Mouse (Mus musculus) testis, adult 2 months (tissue): ENCODE data around the gene Usp20. TPM values are rescaled to one million over a fixed set of nuclear protein-coding genes. Genes with fewer than 3 reads are reported as not detected.
"Not testable (repeated sequence)": the region's sequence is repeated elsewhere in the genome, so short reads cannot be mapped to it uniquely, and the experiment has no call there.

Experiments used
- H3K27ac ChIP-seq: fragments of 200-500 bp; 2 replicates; pipeline ENCODE4 v1.5.1; 2012; ENCODE audit warnings: low read depth, low read length; ENCODE audit not compliant: control insufficient read depth, insufficient read depth
- H3K27me3 ChIP-seq: fragments of 200-500 bp; 2 replicates; pipeline ENCODE4 v1.6.1; 2012; ENCODE audit warnings: mild to moderate bottlenecking, low read length, moderate library complexity; ENCODE audit not compliant: control insufficient read depth, insufficient read depth
- H3K36me3 ChIP-seq: fragments of 200-500 bp; 2 replicates; pipeline ENCODE4 v1.6.1; 2012; ENCODE audit warnings: mild to moderate bottlenecking, low read length; ENCODE audit not compliant: control insufficient read depth, insufficient read depth
- H3K4me1 ChIP-seq: fragments of 200-500 bp; 2 replicates; pipeline ENCODE4 v1.6.1; 2012; ENCODE audit warnings: low read length; ENCODE audit not compliant: control insufficient read depth, insufficient read depth
- H3K4me3 ChIP-seq: fragments of 200-500 bp; 2 replicates; pipeline ENCODE4 v1.5.1; 2012; ENCODE audit warnings: low read depth, mild to moderate bottlenecking, low read length, moderate library complexity, mixed read lengths; ENCODE audit not compliant: control insufficient read depth
- CTCF ChIP-seq: fragments of 200-500 bp; IDR thresholded peaks from 2 replicates; pipeline ENCODE4 v1.5.1; 2012; ENCODE audit warnings: low read depth, mild to moderate bottlenecking, inconsistent platforms, low read length, moderate library complexity; ENCODE audit not compliant: control insufficient read depth, insufficient read depth, insufficient replicate concordance
- POLR2A ChIP-seq: fragments of 200-500 bp; IDR thresholded peaks from 2 replicates; pipeline ENCODE4 v1.6.1; 2012; ENCODE audit warnings: low read depth, mild to moderate bottlenecking, inconsistent platforms, low read length, moderate library complexity; ENCODE audit not compliant: control insufficient read depth
- polyA plus RNA-seq: library from polyadenylated mRNA; depleted of rRNA; stranded (reverse); fragments of >200 nt; gene quantifications from 2 replicates; pipeline ENCODE4 v1.2.3, GENCODE M21; 2012; rRNA removed

Gene Usp20
- 68.1 and 76.9 TPM in 2 replicates for polyA plus RNA-seq

- Histone ChIP-seq H3K27ac (peak within 1 kb of the TSS; percentile 83), H3K27me3 (no peaks in the 10 kb centered on the region), H3K4me1 (peaks cover 14% of the 10 kb centered on the region), H3K36me3 (no peaks in the 10 kb centered on the region), H3K4me3 (peak within 1 kb of the TSS; percentile 97)
- TF ChIP-seq POLR2A (peak; percentile 62), CTCF (no peak)
Measured at GRCm38 (mm10) chr2:30981790-30982513, at the start of gene Usp20, which contains the start of gene BC005624. TSS of gene Usp20 (plus strand) at chr2:30982279. TSS of gene BC005624 (minus strand) at chr2:30982201.

GRCm38 (mm10) chr2:30933032-30933431 lies 49.0 kb upstream of the Usp20 start:
- H3K4me1 ChIP-seq: peaks cover 6% of the 10 kb centered on the region
- H3K27ac ChIP-seq: no peak overlapping the region
- TF ChIP-seq POLR2A: no peak
- no peak for TF ChIP-seq CTCF
- no peaks in the 10 kb centered on the region for H3K27me3 ChIP-seq
- H3K4me3 ChIP-seq: no peak overlapping the region
- no peaks in the 10 kb centered on the region for H3K36me3 ChIP-seq

GRCm38 (mm10) chr2:30933917-30934450 lies 48.1 kb upstream of the Usp20 start:
- peaks cover 6% of the 10 kb centered on the region for H3K4me1 ChIP-seq
- no peak overlapping the region for H3K27ac ChIP-seq

DNA sequence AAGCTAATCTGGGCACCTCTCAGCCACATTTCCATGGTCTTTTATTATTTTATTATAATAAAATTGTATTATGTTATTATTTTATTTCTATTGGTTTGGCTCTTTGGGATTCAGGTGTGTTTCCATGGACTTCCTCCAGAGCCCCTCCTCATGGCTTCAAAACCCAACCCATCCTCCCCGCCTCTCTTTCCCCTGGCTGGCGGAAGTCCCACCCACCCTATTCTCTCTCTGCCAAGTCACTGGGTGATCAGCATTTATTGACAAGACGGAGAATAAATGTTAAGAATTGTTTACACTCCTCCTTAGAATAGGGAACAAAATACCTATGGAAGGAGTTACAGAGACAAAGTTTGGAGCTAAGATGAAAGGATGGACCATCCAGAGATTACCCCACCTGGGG lies 45.3 kb upstream of the Usp20 start:
- Histone ChIP-seq H3K4me1 (no peaks in the 10 kb centered on the region), H3K36me3 (no peaks in the 10 kb centered on the region), H3K27me3 (no peaks in the 10 kb centered on the region), H3K4me3 (no peak overlapping the region), H3K27ac (no peak overlapping the region)
- TF ChIP-seq POLR2A: no peak

More at GRCm38 (mm10) chr2:30933917-30934450, 48.1 kb upstream of the Usp20 start:
- H3K27me3 ChIP-seq: no peaks in the 10 kb centered on the region
- H3K36me3 ChIP-seq: no peaks in the 10 kb centered on the region
- TF ChIP-seq POLR2A: no peak
- peak; percentile 84; the same call in 1 of the 2 replicates for TF ChIP-seq CTCF
- H3K4me3 ChIP-seq: no peak overlapping the region

DNA sequence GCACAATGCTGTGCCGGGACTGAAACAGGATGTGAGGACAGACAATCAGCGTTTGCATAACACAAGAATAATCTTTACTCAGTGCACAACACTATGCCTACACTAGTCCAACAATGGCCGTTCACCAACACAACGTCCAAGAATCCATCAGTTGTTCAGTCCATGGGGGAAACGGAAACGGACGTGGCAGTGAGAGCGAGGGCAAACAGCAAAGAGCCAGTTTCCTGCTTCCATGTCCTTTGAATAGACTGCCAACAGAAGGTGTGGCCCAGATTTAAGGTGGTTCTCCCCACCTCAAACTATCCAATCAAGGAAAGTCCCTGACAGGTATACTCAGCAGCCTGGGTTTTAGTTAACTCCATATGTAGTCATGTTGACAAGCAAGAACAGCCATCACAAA lies 44.3 kb upstream of the Usp20 start:
- TF ChIP-seq POLR2A (no peak), CTCF (no peak)
- H3K4me3 ChIP-seq: no peak overlapping the region
- H3K27ac ChIP-seq: no peak overlapping the region
- H3K4me1 ChIP-seq: no peaks in the 10 kb centered on the region
- no peaks in the 10 kb centered on the region for H3K27me3 ChIP-seq
- H3K36me3 ChIP-seq: no peaks in the 10 kb centered on the region

- Histone ChIP-seq H3K27ac (no peak overlapping the region), H3K4me1 (no peaks in the 10 kb centered on the region; the same call in 1 of the 2 replicates), H3K36me3 (no peaks in the 10 kb centered on the region), H3K4me3 (no peak overlapping the region), H3K27me3 (no peaks in the 10 kb centered on the region)
- no peak for TF ChIP-seq POLR2A
- TF ChIP-seq CTCF: no peak
Measured at GRCm38 (mm10) chr2:30938574-30938991, 43.5 kb upstream of the Usp20 start.

GRCm38 (mm10) chr2:30941586-30941985 lies 40.5 kb upstream of the Usp20 start:
- TF ChIP-seq POLR2A: no peak
- TF ChIP-seq CTCF: no peak
- H3K4me1 ChIP-seq: no peaks in the 10 kb centered on the region; the same call in 1 of the 2 replicates
- no peak overlapping the region for H3K27ac ChIP-seq
- H3K27me3 ChIP-seq: no peaks in the 10 kb centered on the region
- H3K36me3 ChIP-seq: no peaks in the 10 kb centered on the region
- no peak overlapping the region for H3K4me3 ChIP-seq

DNA sequence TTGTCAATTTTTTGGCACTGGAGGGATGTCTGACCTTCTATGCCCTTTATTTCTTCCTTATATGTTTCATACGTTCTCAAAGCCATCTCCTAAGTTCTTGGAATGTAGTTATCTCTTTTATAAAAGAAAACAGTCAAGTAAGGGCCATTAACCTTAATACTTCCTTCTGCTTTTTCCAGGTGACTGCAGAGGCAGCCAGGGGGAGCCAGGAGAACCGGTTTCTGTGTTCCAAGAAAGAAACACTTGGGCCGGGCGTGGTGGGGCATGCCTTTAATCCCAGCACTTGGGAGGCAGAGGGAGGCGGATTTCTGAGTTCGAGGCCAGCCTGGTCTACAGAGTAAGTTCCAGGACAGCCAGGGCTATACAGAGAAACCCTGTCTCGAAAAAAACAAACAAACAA lies 40.0 kb upstream of the Usp20 start:
- H3K27me3 ChIP-seq, H3K36me3 ChIP-seq, H3K4me3 ChIP-seq, H3K4me1 ChIP-seq, H3K27ac ChIP-seq: not testable (repeated sequence)
